Mouse (Mus musculus) midbrain, embryonic 13.5 days (tissue): ENCODE results near the gene Ahcy. TPM values are rescaled to one million over a fixed set of nuclear protein-coding genes. Genes with fewer than 3 reads are reported as not detected.

Experiments used
- ATAC-seq: fragments of 200-750 bp; cut with Nextera tagmentation; 2 replicates; pipeline ENCODE4 v1.8.0; 2017; ENCODE audit warnings: mild to moderate bottlenecking, moderate TSS enrichment, moderate library complexity
- H3K27ac ChIP-seq: fragments of 300-500 bp; sonication (generic); 2 replicates; pipeline ENCODE4 v1.5.1; 2015; ENCODE audit warnings: inconsistent platforms, mild to moderate bottlenecking, moderate library complexity
- H3K27me3 ChIP-seq: fragments of 300-500 bp; sonication (generic); 2 replicates; pipeline ENCODE4 v1.6.1; 2015; ENCODE audit warnings: mild to moderate bottlenecking, inconsistent platforms
- H3K36me3 ChIP-seq: fragments of 300-500 bp; sonication (generic); 2 replicates; pipeline ENCODE4 v1.6.1; 2015; ENCODE audit warnings: mild to moderate bottlenecking, inconsistent platforms
- H3K4me1 ChIP-seq: fragments of 300-500 bp; sonication (generic); replicated peaks from 2 replicates; pipeline ENCODE4 v1.6.1; 2015; ENCODE audit warnings: inconsistent platforms
- H3K4me2 ChIP-seq: fragments of 300-500 bp; sonication (generic); replicated peaks from 2 replicates; pipeline ENCODE4 v1.6.1; 2015; ENCODE audit warnings: moderate library complexity, mild to moderate bottlenecking, inconsistent platforms
- H3K4me3 ChIP-seq: fragments of 300-500 bp; sonication (generic); replicated peaks from 2 replicates; pipeline ENCODE4 v1.5.1; 2015; ENCODE audit warnings: mild to moderate bottlenecking, inconsistent platforms
- H3K9ac ChIP-seq: fragments of 300-500 bp; sonication (generic); replicated peaks from 2 replicates; pipeline ENCODE4 v1.6.1; 2015; ENCODE audit warnings: mild to moderate bottlenecking, inconsistent platforms
- H3K9me3 ChIP-seq: fragments of 300-500 bp; sonication (generic); 2 replicates; pipeline ENCODE4 v1.6.1; 2016; ENCODE audit warnings: mild to moderate bottlenecking, inconsistent platforms
- WGBS: fragments of 180-500 bp; shearing (Covaris S2); methylation state at CpG from one replicate; pipeline ENCODE4 v1.1.7; 2015; 5-methylcytosine and 5-hydroxymethylcytosine counted together
- polyA plus RNA-seq: library from polyadenylated mRNA; unstranded; fragments of >200 nt; fragmentation: Nextera tagmentation; extraction: Ambion mirVana; gene quantifications from 2 replicates; pipeline ENCODE4 v1.2.1, GENCODE M21; 2015

The Ahcy gene
- polyA plus RNA-seq, 1 experiment from 2014 or later, result 44.6 TPM

DNA sequence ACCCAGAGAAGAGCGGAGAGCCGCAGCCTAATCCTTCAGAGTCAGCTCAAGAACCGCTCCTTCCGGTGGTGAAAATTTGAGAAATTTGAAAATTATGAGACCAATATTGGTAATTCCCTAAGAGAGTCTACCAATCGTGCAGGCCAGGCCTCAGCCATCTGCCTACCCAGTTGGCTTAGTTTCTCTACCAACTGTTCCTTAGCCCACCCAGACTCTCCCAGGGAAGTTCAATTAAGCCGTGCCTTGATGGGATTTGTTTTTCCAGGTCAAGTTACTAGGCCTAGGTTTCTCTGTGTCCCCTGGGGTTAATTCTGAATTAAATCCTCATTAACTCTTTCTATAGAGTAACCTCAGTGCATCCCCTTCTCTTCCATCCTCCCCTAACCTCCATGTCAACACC is 61.3 kb downstream of the Ahcy start:
- Histone ChIP-seq H3K9ac (no peak overlapping the region), H3K4me2 (no peak overlapping the region), H3K9me3 (no peaks in the 10 kb centered on the region), H3K27ac (no peak overlapping the region), H3K36me3 (no peaks in the 10 kb centered on the region), H3K27me3 (peaks cover 10% of the 10 kb centered on the region; the same call in 1 of the 2 replicates), H3K4me3 (no peak overlapping the region), H3K4me1 (no peaks in the 10 kb centered on the region)
- WGBS, result 75% methylated on average over 6 of the region's 6 CpGs
- no peak for ATAC-seq

DNA sequence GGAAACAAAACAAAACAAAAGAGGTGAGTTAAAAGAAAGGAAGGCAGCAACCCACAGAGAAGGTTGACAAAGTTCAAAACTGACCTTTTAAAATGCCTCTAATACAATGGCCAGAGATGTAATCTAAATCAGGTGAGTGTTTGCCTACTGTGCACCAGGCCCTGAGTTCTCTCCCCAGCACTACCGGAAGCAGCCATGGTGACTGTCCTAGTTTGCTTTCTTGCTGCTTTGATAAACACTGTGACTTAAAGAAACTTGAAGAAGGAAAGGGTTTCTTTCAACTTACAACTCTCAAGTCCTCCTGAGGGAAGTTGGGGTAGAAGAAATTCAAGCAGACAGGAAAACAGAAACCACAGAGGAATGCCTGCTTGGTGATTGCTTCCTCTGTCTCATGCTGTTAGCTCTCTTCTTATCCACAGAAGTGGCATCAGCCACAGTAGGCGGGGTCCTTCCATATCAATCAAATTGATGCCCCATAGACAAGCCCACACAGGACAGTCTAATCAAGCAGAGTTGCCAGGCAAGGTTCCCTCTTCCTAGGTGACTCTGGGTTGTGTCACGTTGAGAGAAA is 63.1 kb downstream of the Ahcy start:
- ATAC-seq, result no peak

More for the DNA sequence above, 63.1 kb downstream of the Ahcy start:
- Histone ChIP-seq H3K27me3 (peaks cover 10% of the 10 kb centered on the region; the same call in 1 of the 2 replicates), H3K4me3 (no peak overlapping the region), H3K4me1 (no peaks in the 10 kb centered on the region), H3K4me2 (no peak overlapping the region), H3K36me3 (no peaks in the 10 kb centered on the region), H3K9ac (no peak overlapping the region), H3K9me3 (no peaks in the 10 kb centered on the region), H3K27ac (no peak overlapping the region)
- 59% methylated on average over 3 of the region's 3 CpGs for WGBS

Other genes starting within 250 kb of the Ahcy start
- 84.0 and 88.6 TPM in 2 replicates for gene Eif2s2, start 181.6 kb downstream of the Ahcy start, polyA plus RNA-seq
- gene Gm14226, start 56.2 kb downstream of the Ahcy start, polyA plus RNA-seq, result 0.12 and 0.18 TPM in 2 replicates
- gene Itch, start 59.0 kb upstream of the Ahcy start, polyA plus RNA-seq, result 56.9 and 57.5 TPM in 2 replicates
- 621 and 667 TPM in 2 replicates for gene Dynlrb1, start 162.0 kb upstream of the Ahcy start, polyA plus RNA-seq
- 314 and 332 TPM in 2 replicates for gene Map1lc3a, start 201.8 kb upstream of the Ahcy start, polyA plus RNA-seq